Mouse (Mus musculus) forebrain, embryonic 13.5 days (tissue): ENCODE results near the gene Mcat. TPM values are rescaled to one million over a fixed set of nuclear protein-coding genes. Genes with fewer than 3 reads are reported as not detected.

Experiments used
- ATAC-seq: fragments of 200-750 bp; cut with Nextera tagmentation; 2 replicates; pipeline ENCODE4 v1.8.0; 2017
- H3K27ac ChIP-seq: fragments of 300-500 bp; sonication (generic); 2 replicates; pipeline ENCODE4 v1.5.1; 2015; ENCODE audit warnings: inconsistent platforms, mild to moderate bottlenecking, moderate library complexity
- H3K27me3 ChIP-seq: fragments of 300-500 bp; sonication (generic); 2 replicates; pipeline ENCODE4 v1.6.1; 2015; ENCODE audit warnings: mild to moderate bottlenecking, inconsistent platforms
- H3K36me3 ChIP-seq: fragments of 300-500 bp; sonication (generic); 2 replicates; pipeline ENCODE4 v1.6.1; 2015; ENCODE audit warnings: mild to moderate bottlenecking, inconsistent platforms; ENCODE audit not compliant: poor library complexity, severe bottlenecking
- H3K4me1 ChIP-seq: fragments of 300-500 bp; sonication (generic); 2 replicates; pipeline ENCODE4 v1.6.1; 2015; ENCODE audit warnings: inconsistent platforms
- H3K4me2 ChIP-seq: fragments of 300-500 bp; sonication (generic); 2 replicates; pipeline ENCODE4 v1.6.1; 2015; ENCODE audit warnings: inconsistent platforms, mild to moderate bottlenecking, moderate library complexity
- H3K4me3 ChIP-seq: fragments of 300-500 bp; sonication (generic); 2 replicates; pipeline ENCODE4 v1.5.1; 2015; ENCODE audit warnings: mild to moderate bottlenecking, inconsistent platforms
- H3K9ac ChIP-seq: fragments of 300-500 bp; sonication (generic); 2 replicates; pipeline ENCODE4 v1.6.1; 2015; ENCODE audit warnings: mild to moderate bottlenecking, inconsistent platforms
- H3K9me3 ChIP-seq: fragments of 300-500 bp; sonication (generic); replicated peaks from 2 replicates; pipeline ENCODE4 v1.6.1; 2016; ENCODE audit warnings: inconsistent platforms
- WGBS: fragments of 180-500 bp; shearing (Covaris S2); methylation state at CpG from one replicate; pipeline ENCODE4 v1.1.7; 2015; 5-methylcytosine and 5-hydroxymethylcytosine counted together
- polyA plus RNA-seq: library from polyadenylated mRNA; unstranded; fragments of >200 nt; fragmentation: Nextera tagmentation; extraction: Ambion mirVana; gene quantifications from 2 replicates; pipeline ENCODE4 v1.2.1, GENCODE M21; 2015

Mcat gene
- polyA plus RNA-seq, 1 experiment from 2014 or later: 32.4 TPM

DNA sequence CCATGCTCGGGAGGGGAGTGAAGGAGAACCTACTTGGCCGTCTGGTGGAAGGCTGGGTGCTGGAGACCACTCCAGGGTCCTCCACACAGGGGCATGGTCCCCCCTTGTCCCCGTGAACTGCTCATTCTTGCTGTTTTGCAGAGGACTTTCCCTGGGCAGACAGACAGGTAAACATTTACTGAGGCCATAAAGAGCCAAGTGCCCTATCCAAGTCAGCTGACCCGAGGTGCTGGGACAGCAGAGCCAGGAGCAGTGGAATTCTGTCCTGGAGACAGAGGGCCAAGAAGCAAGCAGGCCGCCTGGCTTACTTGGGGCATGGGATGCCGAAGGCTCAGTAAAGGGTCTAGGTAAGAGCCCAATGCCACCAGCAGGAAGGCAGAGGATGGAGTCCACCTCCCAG, 32.9 kb downstream of the Mcat start:
- Histone ChIP-seq H3K9me3 (no peaks in the 10 kb centered on the region), H3K4me1 (peaks cover 15% of the 10 kb centered on the region), H3K36me3 (no peaks in the 10 kb centered on the region), H3K9ac (no peak overlapping the region), H3K27me3 (peaks cover 30% of the 10 kb centered on the region), H3K4me3 (no peak overlapping the region), H3K4me2 (no peak overlapping the region), H3K27ac (no peak overlapping the region)
- 80% methylated on average over 6 of the region's 6 CpGs for WGBS
- no peak for ATAC-seq

DNA sequence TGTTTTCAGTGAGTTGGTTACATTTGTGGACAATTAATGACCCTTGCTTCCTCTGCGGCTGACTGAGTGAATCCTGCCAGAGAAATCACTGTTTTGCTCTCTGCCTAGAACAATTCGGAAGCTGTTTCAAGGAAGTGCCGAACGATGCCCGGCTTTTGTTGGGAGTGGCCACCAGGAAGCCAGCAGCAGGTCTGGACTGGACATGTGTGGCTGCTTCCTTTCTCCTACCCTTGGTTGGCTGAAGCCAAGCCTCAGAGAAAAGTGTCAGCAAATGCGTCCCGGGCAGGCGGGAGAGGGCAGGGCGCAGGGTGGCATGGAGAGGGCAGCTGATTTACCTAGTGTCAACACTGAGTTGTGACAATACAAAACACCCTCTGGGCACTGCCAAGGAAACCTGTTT, 33.4 kb downstream of the Mcat start:
- WGBS: 91% methylated on average over 9 of the region's 9 CpGs
- no peak overlapping the region for H3K4me2 ChIP-seq

DNA sequence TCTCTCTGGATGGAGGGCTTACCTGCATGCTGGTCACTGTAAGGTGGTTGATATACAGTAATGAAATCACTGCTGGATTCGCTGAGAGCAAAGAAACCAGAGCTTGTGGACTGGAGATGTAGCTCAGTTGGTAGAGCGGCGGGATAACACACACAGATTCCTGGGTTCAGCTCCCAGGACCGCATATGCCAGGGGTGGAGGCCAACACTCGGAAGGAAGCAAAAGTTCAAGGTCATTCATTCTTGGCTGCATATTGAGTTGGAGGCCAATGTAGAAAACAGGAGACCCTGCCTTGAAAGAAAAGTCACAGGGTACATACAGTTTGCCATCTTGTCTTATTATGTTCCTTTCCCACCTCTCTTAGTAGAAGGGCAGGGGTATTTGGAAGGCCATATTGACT, 33.8 kb downstream of the Mcat start:
- Histone ChIP-seq H3K9me3 (no peaks in the 10 kb centered on the region), H3K27ac (no peak overlapping the region), H3K27me3 (peaks cover 39% of the 10 kb centered on the region), H3K4me3 (no peak overlapping the region), H3K4me1 (peaks cover 15% of the 10 kb centered on the region), H3K9ac (no peak overlapping the region), H3K4me2 (no peak overlapping the region), H3K36me3 (no peaks in the 10 kb centered on the region)
- no peak for ATAC-seq
- WGBS: 87% methylated on average over 5 of the region's 5 CpGs

More for the DNA sequence above, 33.4 kb downstream of the Mcat start:
- no peaks in the 10 kb centered on the region for H3K9me3 ChIP-seq
- no peak overlapping the region for H3K27ac ChIP-seq
- no peaks in the 10 kb centered on the region for H3K36me3 ChIP-seq
- H3K4me3 ChIP-seq: no peak overlapping the region
- no peak for ATAC-seq
- H3K27me3 ChIP-seq: peaks cover 35% of the 10 kb centered on the region
- H3K4me1 ChIP-seq: peaks cover 15% of the 10 kb centered on the region
- H3K9ac ChIP-seq: no peak overlapping the region

DNA sequence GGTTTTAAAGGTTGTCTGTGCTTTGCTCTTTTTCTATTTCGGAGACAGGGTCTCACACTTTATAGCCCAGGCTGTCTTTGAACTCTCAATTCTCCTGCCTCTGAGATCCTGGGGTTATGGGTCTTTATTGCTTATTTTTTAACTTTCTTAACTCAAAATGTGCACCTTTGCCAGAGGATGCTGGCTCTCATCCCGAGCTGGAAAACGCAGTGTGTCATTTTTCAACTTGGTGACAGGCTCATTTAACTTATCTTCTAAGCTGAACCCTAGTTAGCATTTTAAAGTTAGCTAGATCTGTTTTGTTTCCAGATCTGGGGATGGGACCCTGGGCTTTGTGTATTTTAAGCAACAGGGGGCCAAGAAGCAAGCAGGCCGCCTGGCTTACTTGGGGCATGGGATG, 34.7 kb downstream of the Mcat start:
- no peak overlapping the region for H3K4me3 ChIP-seq
- WGBS: 84% methylated on average over 4 of the region's 4 CpGs

DNA sequence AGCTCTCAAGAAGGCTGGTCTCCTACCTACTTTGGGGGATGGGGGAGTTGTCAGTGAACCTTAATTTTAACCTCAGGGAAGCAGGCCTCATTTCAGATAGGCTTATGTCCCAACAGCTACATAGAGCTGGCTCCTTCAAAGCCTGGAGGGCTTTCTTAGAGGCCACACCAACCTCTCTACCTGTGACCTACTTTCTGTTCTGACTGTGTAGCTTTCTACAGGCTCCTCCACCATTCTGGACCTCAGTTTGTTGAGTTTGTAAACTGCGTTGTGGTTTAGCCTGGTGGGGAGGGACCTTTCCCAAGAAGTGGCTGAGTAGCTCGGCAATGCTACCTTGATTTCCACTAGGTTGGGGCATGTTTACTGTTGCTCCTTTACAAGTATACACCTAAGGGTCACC, 35.8 kb downstream of the Mcat start:
- Histone ChIP-seq H3K9me3 (no peaks in the 10 kb centered on the region), H3K27ac (no peak overlapping the region), H3K4me3 (no peak overlapping the region), H3K27me3 (peaks cover 53% of the 10 kb centered on the region), H3K4me1 (peaks cover 15% of the 10 kb centered on the region), H3K36me3 (no peaks in the 10 kb centered on the region), H3K9ac (no peak overlapping the region), H3K4me2 (0 out of 2 replicates have a peak overlapping the region, but pooled peaks have one; percentile 89)
- no peak for ATAC-seq
- WGBS: 82% methylated on average over 2 of the region's 2 CpGs

More for the DNA sequence above, 34.7 kb downstream of the Mcat start:
- no peak overlapping the region for H3K27ac ChIP-seq
- H3K36me3 ChIP-seq: no peaks in the 10 kb centered on the region
- H3K4me1 ChIP-seq: peaks cover 15% of the 10 kb centered on the region
- no peaks in the 10 kb centered on the region for H3K9me3 ChIP-seq
- peaks cover 48% of the 10 kb centered on the region for H3K27me3 ChIP-seq
- ATAC-seq: no peak
- no peak overlapping the region for H3K9ac ChIP-seq
- no peak overlapping the region for H3K4me2 ChIP-seq

DNA sequence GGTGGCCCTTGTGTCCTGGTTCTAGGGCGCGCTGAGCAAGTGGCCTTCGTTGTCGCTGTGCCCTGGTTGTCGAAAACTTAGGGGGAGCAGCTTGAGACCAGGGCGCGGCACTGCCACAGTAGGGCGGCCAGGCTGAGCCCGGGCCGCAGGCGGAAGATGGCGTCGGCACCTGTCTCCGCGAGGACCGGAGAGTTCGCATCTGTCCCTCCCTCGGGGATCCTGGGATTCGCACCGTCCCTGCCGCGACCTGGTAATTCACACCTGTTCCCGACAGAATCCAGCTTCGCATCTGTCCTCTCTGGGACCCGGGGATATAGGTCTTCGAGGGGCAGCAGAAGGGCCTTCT, 36.5 kb downstream of the Mcat start:
- WGBS: under 1% methylated on average over 26 of the region's 26 CpGs
- no peak overlapping the region for H3K27ac ChIP-seq
- ATAC-seq: peak; percentile 36; the same call in 1 of the 2 replicates
- peak overlapping the region; percentile 50 for H3K4me3 ChIP-seq
- H3K36me3 ChIP-seq: no peaks in the 10 kb centered on the region
- H3K9ac ChIP-seq: peak overlapping the region; percentile 60
- H3K4me1 ChIP-seq: peaks cover 15% of the 10 kb centered on the region
- H3K27me3 ChIP-seq: peaks cover 53% of the 10 kb centered on the region
- H3K9me3 ChIP-seq: no peaks in the 10 kb centered on the region
- peak overlapping the region; percentile 89 for H3K4me2 ChIP-seq

DNA sequence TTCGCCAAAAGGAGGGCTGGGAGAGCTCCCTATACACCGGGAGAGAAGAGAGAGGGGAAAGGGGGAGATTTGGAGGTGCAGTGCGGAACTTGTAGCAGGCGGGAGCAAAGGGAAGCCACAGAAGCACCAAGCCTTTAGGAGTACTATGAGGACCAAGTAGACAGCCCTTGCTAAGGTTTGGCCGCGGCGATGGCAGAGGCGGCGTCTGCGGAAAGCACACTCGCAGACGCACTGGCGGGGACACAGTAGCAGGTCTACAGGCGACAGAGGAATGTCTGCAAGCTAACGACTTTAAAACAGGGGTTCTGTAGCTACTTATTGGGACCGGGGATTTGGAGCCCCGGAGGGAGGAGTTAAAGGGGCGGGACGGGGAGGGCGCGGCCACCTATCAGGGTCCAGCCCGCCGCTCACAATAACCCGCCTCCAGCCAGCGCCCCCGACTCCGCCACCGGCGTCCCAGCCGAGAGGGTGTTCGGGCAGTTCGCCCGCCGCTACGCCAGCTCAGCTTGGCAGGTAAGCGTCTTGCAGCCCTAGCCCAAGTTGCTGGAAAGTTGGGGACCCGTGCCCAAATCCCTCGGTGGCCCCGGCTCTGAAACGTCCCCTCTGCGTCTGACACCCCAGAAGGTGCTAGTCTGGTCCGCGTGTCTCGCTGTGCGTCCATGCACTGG, 37.0 kb downstream of the Mcat start, which contains the start of gene Bik:
TSS of gene Bik (plus strand) at position 439 of the 668 bp plus-strand sequence.
- Histone ChIP-seq H3K4me1 (peaks cover 15% of the 10 kb centered on the region), H3K4me3 (peak within 1 kb of the TSS; percentile 50), H3K36me3 (no peaks in the 10 kb centered on the region), H3K27ac (no peak within 1 kb of the TSS), H3K4me2 (peak within 1 kb of the TSS; percentile 89), H3K9me3 (no peaks in the 10 kb centered on the region), H3K27me3 (peaks cover 53% of the 10 kb centered on the region), H3K9ac (peak within 1 kb of the TSS; percentile 60)
- under 1% methylated on average over 43 of the region's 45 CpGs for WGBS
- ATAC-seq: peak; percentile 55; the same call in 1 of the 2 replicates

DNA sequence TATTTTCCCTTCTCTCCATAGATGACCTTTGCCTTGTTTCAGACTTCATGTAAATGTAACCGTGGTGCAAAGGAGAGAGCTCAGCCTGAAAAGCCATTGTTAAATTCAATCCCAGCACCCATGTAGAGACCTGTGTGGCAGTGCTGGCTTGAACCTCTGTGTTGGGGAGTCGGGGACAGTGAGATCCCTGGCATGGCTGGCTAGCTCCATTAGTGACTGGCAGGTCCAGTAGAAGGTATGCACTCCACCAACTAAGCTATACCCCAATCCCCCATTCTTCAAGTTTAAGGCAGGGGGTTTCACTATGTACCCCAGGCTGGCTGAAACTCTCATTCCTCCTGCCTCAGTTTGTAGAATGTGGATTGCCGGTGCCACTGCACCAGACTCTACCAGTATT, 39.3 kb downstream of the Mcat start:
- H3K27me3 ChIP-seq: peaks cover 53% of the 10 kb centered on the region
- H3K4me2 ChIP-seq: no peak overlapping the region
- peaks cover 15% of the 10 kb centered on the region for H3K4me1 ChIP-seq
- ATAC-seq: no peak
- H3K9me3 ChIP-seq: no peaks in the 10 kb centered on the region
- no peak overlapping the region for H3K9ac ChIP-seq
- H3K4me3 ChIP-seq: no peak overlapping the region
- 82% methylated on average over 3 of the region's 3 CpGs for WGBS
- H3K27ac ChIP-seq: no peak overlapping the region
- no peaks in the 10 kb centered on the region for H3K36me3 ChIP-seq

DNA sequence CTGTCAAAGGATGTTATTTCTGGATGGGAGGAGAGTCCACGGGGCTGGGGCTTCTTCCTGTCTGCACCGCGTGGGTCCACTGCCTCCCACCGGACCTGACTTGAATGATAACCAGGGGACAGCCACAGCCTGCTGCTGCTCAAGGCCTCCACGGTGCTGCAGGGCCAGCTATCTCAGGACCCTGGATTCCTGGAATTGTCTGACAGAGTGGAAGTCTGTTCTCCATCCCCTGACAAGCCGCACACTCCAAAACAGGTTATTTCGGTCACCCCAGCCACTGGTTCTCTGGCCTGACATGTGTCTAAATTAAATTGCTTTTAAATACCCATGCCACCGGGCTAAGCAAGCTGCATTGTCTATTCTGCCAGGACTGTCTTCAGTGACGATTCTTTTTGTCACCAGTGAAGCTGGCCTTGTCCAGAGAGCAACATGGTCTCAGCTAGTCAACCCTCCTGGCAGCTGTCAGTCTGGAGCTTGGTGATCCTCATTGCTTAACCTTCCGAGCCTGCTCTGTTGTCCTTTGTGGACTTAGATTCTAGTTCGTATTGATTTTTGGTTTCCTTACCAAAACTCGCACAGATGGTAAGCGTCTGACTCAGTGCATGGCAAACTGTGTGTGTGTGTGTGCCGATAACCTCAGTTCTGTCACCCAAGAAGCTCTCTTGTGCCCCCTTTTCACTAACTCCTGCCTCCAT, 39.8 kb downstream of the Mcat start:
- peaks cover 52% of the 10 kb centered on the region for H3K27me3 ChIP-seq
- 62% methylated on average over 14 of the region's 14 CpGs for WGBS
- H3K4me3 ChIP-seq: no peak overlapping the region
- no peaks in the 10 kb centered on the region for H3K36me3 ChIP-seq
- H3K4me1 ChIP-seq: peaks cover 15% of the 10 kb centered on the region
- no peak overlapping the region for H3K27ac ChIP-seq
- no peak for ATAC-seq
- peak overlapping the region; percentile 30; the same call in 1 of the 2 replicates for H3K9ac ChIP-seq
- no peaks in the 10 kb centered on the region for H3K9me3 ChIP-seq
- H3K4me2 ChIP-seq: no peak overlapping the region

DNA sequence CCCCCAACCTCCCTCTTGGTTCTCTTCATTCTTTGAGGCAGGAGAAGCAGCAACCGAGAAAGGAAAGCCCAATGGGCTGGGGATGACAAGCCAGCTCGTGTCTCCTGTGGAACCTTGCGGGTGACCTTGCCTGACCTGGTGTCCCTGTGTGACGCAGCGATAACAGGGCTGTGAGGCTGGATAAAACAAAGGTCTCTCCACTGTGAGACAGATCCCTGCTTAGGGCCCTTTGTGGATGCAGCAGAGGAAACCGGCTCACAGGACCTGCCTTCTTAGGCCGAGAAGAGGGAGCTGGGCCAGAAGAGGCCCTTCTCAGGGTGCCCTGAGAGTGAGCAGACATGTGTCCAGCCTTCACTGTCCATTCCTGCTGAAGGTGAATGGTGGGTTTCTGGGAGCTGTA, 40.4 kb downstream of the Mcat start:
- no peak overlapping the region for H3K4me3 ChIP-seq
- ATAC-seq: no peak
- peak overlapping the region; percentile 30; the same call in 1 of the 2 replicates for H3K9ac ChIP-seq
- peaks cover 17% of the 10 kb centered on the region for H3K4me1 ChIP-seq
- H3K9me3 ChIP-seq: no peaks in the 10 kb centered on the region
- no peak overlapping the region for H3K27ac ChIP-seq
- H3K27me3 ChIP-seq: peaks cover 46% of the 10 kb centered on the region
- 25% methylated on average over 7 of the region's 7 CpGs for whole genome bisulfite sequencing
- H3K36me3 ChIP-seq: no peaks in the 10 kb centered on the region
- H3K4me2 ChIP-seq: no peak overlapping the region

DNA sequence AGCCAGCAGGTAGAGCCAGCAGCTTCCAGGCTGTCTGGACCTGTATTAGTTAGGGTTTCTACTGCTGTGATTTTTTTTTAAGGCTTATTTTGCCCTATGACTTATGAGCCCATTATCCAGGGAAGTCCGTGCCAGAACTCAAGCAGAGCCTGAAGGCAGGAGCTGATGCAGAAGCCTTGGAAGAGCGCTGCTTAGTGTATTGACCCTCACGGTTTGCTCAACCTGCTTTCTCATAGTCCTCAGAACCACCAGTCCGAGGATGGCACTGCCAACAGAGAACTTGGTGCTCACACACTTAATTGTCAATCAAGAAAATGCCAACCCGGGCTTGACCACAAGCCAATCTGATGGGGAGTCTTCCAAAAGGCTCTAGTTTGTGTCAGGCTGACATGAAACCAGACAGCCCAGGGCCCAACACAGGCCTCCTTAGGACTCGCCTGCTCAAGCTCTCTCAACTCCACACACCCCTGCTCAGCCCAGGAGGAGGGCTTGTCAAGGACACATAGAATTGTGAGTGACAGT, 42.7 kb downstream of the Mcat start:
- Histone ChIP-seq H3K4me3 (no peak overlapping the region), H3K27me3 (peaks cover 25% of the 10 kb centered on the region), H3K9ac (no peak overlapping the region), H3K4me2 (no peak overlapping the region), H3K27ac (no peak overlapping the region), H3K36me3 (no peaks in the 10 kb centered on the region), H3K4me1 (peaks cover 5% of the 10 kb centered on the region), H3K9me3 (no peaks in the 10 kb centered on the region)
- WGBS: 84% methylated on average over 6 of the region's 6 CpGs
- no peak for ATAC-seq
